Mouse (Mus musculus): ENCODE measurements at regions not wholly inside any gene's neighbourhood (a gene's known extent, or its start where the extent isn't known, plus 50 kb on each side); places are given as distances from the start of the nearest gene placed in this dataset.

GRCm38 (mm10) chr2:48501387-48501786 lies 312.5 kb upstream of the Acvr2a start:
- WGBS, result 53% methylated on average over 2 of the region's 2 CpGs
- no peak overlapping the region for H3K9ac ChIP-seq (replicated peaks; ENCODE audit: low read depth, low read length)
- no peak overlapping the region for H3K4me2 ChIP-seq (replicated peaks; ENCODE audit: low read depth, low read length)
- no peaks in the 10 kb centered on the region for H3K4me1 ChIP-seq (ENCODE audit: control insufficient read depth, insufficient read depth, low read length)
- no peaks in the 10 kb centered on the region for H3K27me3 ChIP-seq (ENCODE audit: control insufficient read depth, insufficient read depth, low read length)
- H3K27ac ChIP-seq (ENCODE audit: low read length), result no peak overlapping the region
- no peak overlapping the region for H3K4me3 ChIP-seq (ENCODE audit: low read depth, low read length)
- no peak for ATAC-seq (ENCODE audit: insufficient number of reproducible peaks, insufficient read depth, low FRiP score, low read depth)
- H3K9me3 ChIP-seq (ENCODE audit: control insufficient read depth, low read depth, low read length), result no peaks in the 10 kb centered on the region
- no peaks in the 10 kb centered on the region for H3K36me3 ChIP-seq (ENCODE audit: control insufficient read depth, insufficient read depth, low read length)

- ATAC-seq (ENCODE audit: insufficient number of reproducible peaks, insufficient read depth, low FRiP score, low read depth), result no peak
- Histone ChIP-seq H3K4me3 (ENCODE audit: low read depth, low read length) (no peak overlapping the region), H3K36me3 (ENCODE audit: control insufficient read depth, insufficient read depth, low read length) (no peaks in the 10 kb centered on the region), H3K9me3 (ENCODE audit: control insufficient read depth, low read depth, low read length) (no peaks in the 10 kb centered on the region), H3K27me3 (ENCODE audit: control insufficient read depth, insufficient read depth, low read length) (no peaks in the 10 kb centered on the region), H3K9ac (replicated peaks; ENCODE audit: low read depth, low read length) (no peak overlapping the region), H3K27ac (ENCODE audit: low read length) (no peak overlapping the region), H3K4me1 (ENCODE audit: control insufficient read depth, insufficient read depth, low read length) (no peaks in the 10 kb centered on the region), H3K4me2 (replicated peaks; ENCODE audit: low read depth, low read length) (no peak overlapping the region)
Observed at GRCm38 (mm10) chr2:48513848-48514247, 300.1 kb upstream of the Acvr2a start.

DNA sequence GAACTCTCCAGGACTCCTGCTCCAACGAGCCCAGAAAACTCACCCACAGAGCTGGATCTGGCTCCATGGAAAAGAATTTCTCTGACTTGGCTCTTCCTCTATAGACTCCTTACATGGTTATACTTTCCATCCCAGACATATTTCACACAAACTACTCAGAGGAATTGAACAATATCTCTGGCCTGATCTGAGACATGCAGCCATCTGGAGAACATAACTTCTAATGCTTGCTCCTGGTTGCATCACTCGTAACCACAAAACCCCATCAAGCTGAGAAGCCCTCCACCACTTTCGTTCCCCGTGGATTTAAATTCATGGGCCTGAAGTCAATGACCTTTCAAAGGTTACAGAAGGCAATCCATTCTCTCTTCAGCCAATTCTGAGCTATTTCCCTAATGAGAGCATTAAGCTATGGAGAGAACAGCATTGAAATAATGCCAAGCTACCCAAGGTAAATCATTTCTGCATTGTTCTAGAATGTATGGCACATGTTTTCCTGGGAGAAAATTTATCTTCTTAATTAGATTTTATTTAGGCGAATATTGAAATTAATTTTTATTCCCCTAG lies 294.0 kb upstream of the Acvr2a start:
- Histone ChIP-seq H3K4me2 (replicated peaks; ENCODE audit: low read depth, low read length) (no peak overlapping the region), H3K27me3 (ENCODE audit: control insufficient read depth, insufficient read depth, low read length) (no peaks in the 10 kb centered on the region), H3K4me1 (ENCODE audit: control insufficient read depth, insufficient read depth, low read length) (no peaks in the 10 kb centered on the region), H3K9ac (replicated peaks; ENCODE audit: low read depth, low read length) (no peak overlapping the region), H3K36me3 (ENCODE audit: control insufficient read depth, insufficient read depth, low read length) (no peaks in the 10 kb centered on the region), H3K27ac (ENCODE audit: low read length) (no peak overlapping the region), H3K4me3 (ENCODE audit: low read depth, low read length) (no peak overlapping the region), H3K9me3 (ENCODE audit: control insufficient read depth, low read depth, low read length) (no peaks in the 10 kb centered on the region)
- ATAC-seq (ENCODE audit: insufficient number of reproducible peaks, insufficient read depth, low FRiP score, low read depth), result no peak; the same call in 1 of the 2 replicates
- 66% methylated on average over 5 of the region's 5 CpGs for WGBS

DNA sequence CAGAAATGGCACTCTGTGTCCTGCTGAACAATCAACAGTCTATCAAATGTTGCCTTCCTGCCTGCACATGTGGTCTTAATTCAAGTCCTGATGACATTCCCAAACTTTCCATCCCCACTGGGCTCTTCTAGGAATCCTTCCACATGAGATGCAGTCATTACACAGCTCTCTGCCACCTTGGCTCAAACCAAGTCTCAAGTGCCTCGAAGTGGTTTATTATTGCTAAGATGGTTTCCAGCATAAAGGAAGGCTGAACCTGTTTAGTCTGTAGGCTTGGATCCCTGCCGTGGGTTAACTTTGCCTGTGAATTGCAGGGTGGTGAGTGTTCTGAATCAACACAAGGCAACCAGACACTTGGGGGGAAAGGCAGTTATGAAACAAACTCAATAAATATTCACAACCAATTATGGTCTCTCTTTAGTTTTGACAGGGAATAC lies 293.4 kb upstream of the Acvr2a start:
- Histone ChIP-seq H3K27ac (ENCODE audit: low read length) (no peak overlapping the region), H3K9ac (replicated peaks; ENCODE audit: low read depth, low read length) (no peak overlapping the region), H3K27me3 (ENCODE audit: control insufficient read depth, insufficient read depth, low read length) (no peaks in the 10 kb centered on the region), H3K4me2 (replicated peaks; ENCODE audit: low read depth, low read length) (no peak overlapping the region), H3K4me3 (ENCODE audit: low read depth, low read length) (no peak overlapping the region), H3K9me3 (ENCODE audit: control insufficient read depth, low read depth, low read length) (no peaks in the 10 kb centered on the region), H3K36me3 (ENCODE audit: control insufficient read depth, insufficient read depth, low read length) (no peaks in the 10 kb centered on the region), H3K4me1 (ENCODE audit: control insufficient read depth, insufficient read depth, low read length) (no peaks in the 10 kb centered on the region)
- no peak for ATAC-seq (ENCODE audit: insufficient number of reproducible peaks, insufficient read depth, low FRiP score, low read depth)
- WGBS, result 77% methylated on average over 2 of the region's 2 CpGs

- no peaks in the 10 kb centered on the region for H3K27me3 ChIP-seq (ENCODE audit: control insufficient read depth, insufficient read depth, low read length)
- 75% methylated on average over 2 of the region's 2 CpGs for WGBS
- ATAC-seq (ENCODE audit: insufficient number of reproducible peaks, insufficient read depth, low FRiP score, low read depth), result no peak
- H3K9me3 ChIP-seq (ENCODE audit: control insufficient read depth, low read depth, low read length), result no peaks in the 10 kb centered on the region
- no peak overlapping the region for H3K4me3 ChIP-seq (ENCODE audit: low read depth, low read length)
- H3K9ac ChIP-seq (replicated peaks; ENCODE audit: low read depth, low read length), result no peak overlapping the region
- H3K4me2 ChIP-seq (replicated peaks; ENCODE audit: low read depth, low read length), result no peak overlapping the region
- no peaks in the 10 kb centered on the region for H3K4me1 ChIP-seq (ENCODE audit: control insufficient read depth, insufficient read depth, low read length)
- no peak overlapping the region for H3K27ac ChIP-seq (ENCODE audit: low read length)
- H3K36me3 ChIP-seq (ENCODE audit: control insufficient read depth, insufficient read depth, low read length), result no peaks in the 10 kb centered on the region
Observed at GRCm38 (mm10) chr2:48535453-48535852, 278.5 kb upstream of the Acvr2a start.

- ATAC-seq (ENCODE audit: insufficient number of reproducible peaks, insufficient read depth, low FRiP score, low read depth), result no peak
- H3K27me3 ChIP-seq (ENCODE audit: control insufficient read depth, insufficient read depth, low read length), result no peaks in the 10 kb centered on the region
- no peak overlapping the region for H3K27ac ChIP-seq (ENCODE audit: low read length)
- H3K9me3 ChIP-seq (ENCODE audit: control insufficient read depth, low read depth, low read length), result no peaks in the 10 kb centered on the region
- no peak overlapping the region for H3K4me2 ChIP-seq (replicated peaks; ENCODE audit: low read depth, low read length)
- no peaks in the 10 kb centered on the region for H3K4me1 ChIP-seq (ENCODE audit: control insufficient read depth, insufficient read depth, low read length)
- no peak overlapping the region for H3K9ac ChIP-seq (replicated peaks; ENCODE audit: low read depth, low read length)
- 80% methylated on average over 4 of the region's 4 CpGs for WGBS
- H3K36me3 ChIP-seq (ENCODE audit: control insufficient read depth, insufficient read depth, low read length), result no peaks in the 10 kb centered on the region
- H3K4me3 ChIP-seq (ENCODE audit: low read depth, low read length), result no peak overlapping the region
Observed at GRCm38 (mm10) chr2:48536930-48537329, 277.0 kb upstream of the Acvr2a start.

DNA sequence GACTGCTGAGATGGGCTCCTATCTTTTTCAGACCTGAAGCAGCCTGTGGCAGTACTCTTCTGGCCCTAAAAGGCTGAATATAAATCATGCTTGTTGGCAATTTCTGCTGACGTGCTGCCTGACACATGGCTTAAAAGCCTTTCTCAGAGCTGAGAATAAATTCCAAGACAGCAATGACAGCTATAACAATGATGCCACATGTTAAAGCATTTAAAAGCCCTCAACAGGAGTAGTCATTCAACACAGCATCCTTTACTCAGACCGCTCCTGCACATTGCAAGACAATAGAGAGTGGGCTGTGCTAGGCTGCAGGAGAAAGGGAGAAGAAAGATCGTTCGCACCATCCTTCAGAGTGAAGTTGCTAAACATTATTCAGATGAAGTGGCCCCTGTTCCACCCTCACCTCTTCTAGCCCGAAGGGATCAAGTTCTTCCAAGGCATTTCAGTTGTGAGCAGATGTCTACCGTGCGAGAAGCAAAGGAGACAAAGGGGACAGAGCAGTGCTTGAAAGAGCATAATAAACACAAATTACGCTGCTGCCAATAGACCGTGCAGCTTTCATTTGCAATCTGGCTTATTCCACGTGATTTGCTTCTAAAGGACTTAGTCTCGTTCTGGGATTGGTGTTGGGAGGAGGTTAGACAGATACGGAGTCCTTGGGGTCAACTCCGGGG lies 275.1 kb upstream of the Acvr2a start:
- no peak overlapping the region for H3K4me2 ChIP-seq (replicated peaks; ENCODE audit: low read depth, low read length)
- WGBS, result 55% methylated on average over 13 of the region's 13 CpGs

GRCm38 (mm10) chr2:48539465-48540055 lies 274.3 kb upstream of the Acvr2a start:
- H3K4me1 ChIP-seq (ENCODE audit: control insufficient read depth, insufficient read depth, low read length), result no peaks in the 10 kb centered on the region
- H3K36me3 ChIP-seq (ENCODE audit: control insufficient read depth, insufficient read depth, low read length), result no peaks in the 10 kb centered on the region
- no peak overlapping the region for H3K9ac ChIP-seq (replicated peaks; ENCODE audit: low read depth, low read length)
- no peak for ATAC-seq (ENCODE audit: insufficient number of reproducible peaks, insufficient read depth, low FRiP score, low read depth)
- 77% methylated on average over 4 of the region's 4 CpGs for WGBS
- H3K4me3 ChIP-seq (ENCODE audit: low read depth, low read length), result no peak overlapping the region
- no peaks in the 10 kb centered on the region for H3K27me3 ChIP-seq (ENCODE audit: control insufficient read depth, insufficient read depth, low read length)
- no peak overlapping the region for H3K27ac ChIP-seq (ENCODE audit: low read length)
- no peak overlapping the region for H3K4me2 ChIP-seq (replicated peaks; ENCODE audit: low read depth, low read length)
- H3K9me3 ChIP-seq (ENCODE audit: control insufficient read depth, low read depth, low read length), result no peaks in the 10 kb centered on the region

More for the DNA sequence above, 275.1 kb upstream of the Acvr2a start:
- H3K27me3 ChIP-seq (ENCODE audit: control insufficient read depth, insufficient read depth, low read length), result no peaks in the 10 kb centered on the region
- no peak overlapping the region for H3K27ac ChIP-seq (ENCODE audit: low read length)
- H3K36me3 ChIP-seq (ENCODE audit: control insufficient read depth, insufficient read depth, low read length), result no peaks in the 10 kb centered on the region
- no peak overlapping the region for H3K4me3 ChIP-seq (ENCODE audit: low read depth, low read length)
- H3K9ac ChIP-seq (replicated peaks; ENCODE audit: low read depth, low read length), result no peak overlapping the region
- H3K9me3 ChIP-seq (ENCODE audit: control insufficient read depth, low read depth, low read length), result no peaks in the 10 kb centered on the region
- H3K4me1 ChIP-seq (ENCODE audit: control insufficient read depth, insufficient read depth, low read length), result no peaks in the 10 kb centered on the region
- ATAC-seq (ENCODE audit: insufficient number of reproducible peaks, insufficient read depth, low FRiP score, low read depth), result no peak

Measured in stomach, embryonic 14.5 days (tissue).